Mouse (Mus musculus): ENCODE measurements at regions not wholly inside any gene's neighbourhood (a gene's known extent, or its start where the extent isn't known, plus 50 kb on each side); places are given as distances from the start of the nearest gene placed in this dataset.

DNA sequence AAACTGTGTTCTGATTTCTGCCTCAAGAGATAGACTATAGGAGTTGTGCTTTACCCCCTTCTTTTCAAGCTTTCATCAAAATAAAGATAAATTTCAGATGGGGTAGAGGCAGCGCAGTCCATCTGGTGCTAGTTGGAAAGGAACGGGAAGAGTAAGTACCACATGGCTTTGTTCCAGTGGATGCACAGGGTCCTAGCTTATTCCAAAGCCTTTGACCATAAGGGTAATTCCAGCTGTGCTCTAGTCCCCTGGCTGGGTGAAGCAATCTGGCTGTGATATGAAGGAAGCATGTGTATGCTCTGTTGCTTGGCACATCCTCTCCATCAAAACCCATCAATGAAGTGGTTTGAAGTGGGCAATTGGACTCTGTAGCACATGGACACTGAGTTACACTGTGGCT, 155.6 kb downstream of the 1190002N15Rik start:
- no peak for DNase-seq (ENCODE audit: low read depth, low spot score)

DNA sequence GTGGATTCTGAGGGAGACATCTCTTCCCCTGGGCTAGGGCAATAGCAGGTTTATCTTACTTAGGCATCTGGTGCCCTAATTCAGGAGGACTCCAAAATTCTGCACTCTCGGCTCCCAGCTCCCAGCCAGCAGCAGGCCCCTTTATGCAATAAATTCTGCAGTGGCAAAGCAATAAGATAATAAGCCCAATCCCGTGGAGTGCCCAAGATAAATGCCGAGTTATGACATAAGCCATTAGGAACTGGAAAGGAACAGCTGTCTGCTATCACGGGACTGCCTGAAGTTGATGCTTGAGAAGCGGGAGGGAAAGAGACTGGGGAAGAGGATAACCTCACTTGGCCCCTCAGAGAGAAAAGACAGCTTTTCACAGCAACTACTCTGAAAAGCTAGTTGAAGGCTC, 159.0 kb downstream of the 1190002N15Rik start:
- DNase-seq (ENCODE audit: low read depth, low spot score): no peak

DNA sequence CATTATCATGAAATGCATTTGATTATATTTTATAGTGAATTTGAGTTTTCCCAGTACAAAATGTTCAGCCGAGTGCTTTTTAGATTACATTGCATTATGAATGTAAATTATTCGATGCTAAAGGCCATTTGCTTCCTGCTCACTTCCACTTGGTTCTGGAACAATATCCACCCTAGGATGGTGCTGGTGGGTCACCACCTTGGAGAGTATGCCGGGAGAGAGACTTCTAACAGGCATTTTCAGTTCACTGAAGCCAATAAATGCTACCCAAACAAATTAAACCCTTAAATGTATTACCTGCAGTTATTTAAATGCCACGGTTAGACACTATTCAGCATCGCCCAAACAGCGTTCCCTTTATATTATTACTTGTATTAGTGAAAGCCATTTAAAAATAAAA, 159.6 kb downstream of the 1190002N15Rik start:
- no peak for DNase-seq (ENCODE audit: low read depth, low spot score)

DNA sequence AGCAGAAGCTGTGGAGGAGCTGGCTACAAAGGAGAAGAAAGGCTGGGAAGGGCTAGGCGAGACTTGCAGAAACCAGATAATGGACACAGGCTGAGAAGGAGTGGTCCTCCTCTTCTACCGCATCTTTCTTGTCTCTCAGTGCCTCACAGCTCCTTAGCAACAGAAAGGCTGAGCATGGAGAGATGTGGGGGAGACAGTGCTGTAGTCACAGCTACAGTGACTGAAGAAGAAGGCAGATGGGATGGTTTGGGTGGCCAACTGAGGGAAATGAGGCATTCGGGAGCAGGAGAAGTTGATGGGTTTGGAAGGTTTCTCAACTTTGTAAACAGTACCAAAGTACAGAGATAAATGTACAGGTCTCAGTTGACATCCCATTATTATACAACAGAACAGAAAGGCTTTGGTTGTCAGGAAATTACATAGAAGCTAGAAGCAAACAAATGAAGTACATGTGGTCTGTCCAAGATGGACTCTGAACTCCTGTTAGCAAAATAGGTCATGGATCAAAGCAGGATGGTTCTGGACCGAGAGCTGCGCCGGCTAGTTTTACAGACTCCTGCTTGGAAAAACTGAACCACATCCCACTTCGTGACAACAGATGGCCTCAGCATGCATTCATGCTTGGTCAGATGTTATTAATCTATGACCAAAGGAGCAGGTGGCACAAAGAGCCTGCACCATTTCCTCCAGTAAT, 160.4 kb downstream of the 1190002N15Rik start:
- peak; percentile 21 for DNase-seq (ENCODE audit: low read depth, low spot score)

DNA sequence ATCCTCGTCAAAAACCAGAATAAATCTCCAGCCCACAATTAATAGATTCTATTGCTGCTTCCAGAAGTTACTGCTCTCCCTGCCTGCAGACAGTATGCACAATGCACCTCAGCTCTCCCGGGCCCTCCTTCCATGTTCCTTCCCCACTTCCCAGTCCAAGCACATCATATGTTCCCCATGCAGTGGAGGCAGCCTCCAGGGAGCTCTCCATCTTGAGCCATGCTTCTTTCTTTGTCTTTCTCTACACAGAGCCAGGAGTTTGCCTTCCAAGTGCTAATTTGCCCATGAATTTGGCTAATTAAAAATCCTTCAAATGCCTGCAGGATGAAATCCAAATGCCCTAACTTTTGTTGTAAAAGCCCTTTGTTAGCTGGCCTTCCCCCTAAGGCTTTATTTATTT, 166.9 kb downstream of the 1190002N15Rik start:
- no peak for DNase-seq (ENCODE audit: low read depth, low spot score)

DNA sequence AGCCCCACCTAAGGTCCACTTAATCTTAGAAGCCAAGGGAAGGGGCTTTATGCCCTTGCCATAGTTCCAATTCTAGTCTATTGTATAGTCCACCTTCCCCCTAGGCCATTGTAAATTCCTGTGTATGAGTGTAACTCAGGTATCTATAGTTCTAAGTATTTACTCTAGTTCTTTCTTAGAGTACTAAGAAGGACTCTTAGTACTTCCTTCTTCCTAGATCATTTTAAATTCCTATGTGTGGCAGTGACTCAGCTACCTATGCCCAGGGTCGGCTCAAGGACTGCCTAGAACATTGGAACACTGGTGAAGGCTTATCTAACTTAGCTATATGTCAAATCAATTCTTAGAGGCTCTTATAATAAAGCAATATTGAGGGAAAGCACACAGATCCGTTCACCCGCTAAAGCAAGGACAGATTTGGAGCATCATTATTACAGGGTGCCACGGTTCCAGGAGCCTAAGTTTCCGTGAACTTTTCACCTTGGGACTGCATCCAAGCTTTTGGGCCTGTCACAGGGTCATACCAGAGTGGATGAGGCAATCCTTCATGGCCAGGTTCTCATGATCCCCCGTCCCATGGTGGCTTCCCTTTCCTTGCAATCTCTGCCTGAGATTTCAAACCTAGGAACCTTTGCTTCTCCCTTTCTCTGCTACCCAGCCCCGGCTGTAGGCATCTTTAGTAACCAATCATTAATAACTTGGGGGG, 169.5 kb downstream of the 1190002N15Rik start:
- no peak for DNase-seq (ENCODE audit: low read depth, low spot score)

DNA sequence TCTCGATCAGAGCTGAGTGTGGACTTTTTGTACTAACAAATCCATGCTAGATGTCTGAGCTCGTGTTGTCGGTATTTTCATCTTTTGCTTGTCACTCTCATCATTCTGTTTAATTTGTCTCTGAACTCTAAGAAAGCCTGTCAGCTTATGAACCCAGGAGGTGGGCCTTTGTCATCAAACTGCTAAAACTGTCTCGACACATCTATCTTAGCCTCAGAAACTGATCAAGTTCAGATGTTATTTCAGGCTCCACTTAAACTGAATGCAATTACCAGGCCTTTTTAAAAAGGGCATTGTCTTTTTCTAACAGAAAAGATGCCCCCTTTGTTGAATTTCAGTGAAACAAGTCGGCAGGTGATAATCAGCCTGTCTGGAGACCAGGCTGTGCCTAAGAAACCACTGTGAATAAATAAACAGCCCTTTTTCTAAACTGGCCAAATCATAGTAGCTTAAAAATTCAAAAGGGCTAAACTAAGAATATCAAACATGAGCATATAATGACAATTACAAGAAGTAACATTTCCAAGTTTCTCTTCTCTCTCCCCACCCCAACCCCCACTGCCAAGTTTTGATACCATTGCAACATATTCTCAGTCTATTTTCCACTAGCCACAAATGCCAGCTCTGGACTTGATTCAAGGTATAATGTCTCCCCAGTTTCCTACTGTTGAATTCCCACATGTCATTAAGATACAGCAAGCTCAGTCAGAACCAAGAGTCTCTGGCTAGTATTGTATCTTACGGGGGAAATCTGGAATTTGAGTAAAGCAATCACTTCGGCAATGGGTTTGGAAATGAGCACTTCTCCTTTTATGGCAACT, 175.8 kb downstream of the 1190002N15Rik start:
- no peak for DNase-seq (ENCODE audit: low read depth, low spot score)

DNA sequence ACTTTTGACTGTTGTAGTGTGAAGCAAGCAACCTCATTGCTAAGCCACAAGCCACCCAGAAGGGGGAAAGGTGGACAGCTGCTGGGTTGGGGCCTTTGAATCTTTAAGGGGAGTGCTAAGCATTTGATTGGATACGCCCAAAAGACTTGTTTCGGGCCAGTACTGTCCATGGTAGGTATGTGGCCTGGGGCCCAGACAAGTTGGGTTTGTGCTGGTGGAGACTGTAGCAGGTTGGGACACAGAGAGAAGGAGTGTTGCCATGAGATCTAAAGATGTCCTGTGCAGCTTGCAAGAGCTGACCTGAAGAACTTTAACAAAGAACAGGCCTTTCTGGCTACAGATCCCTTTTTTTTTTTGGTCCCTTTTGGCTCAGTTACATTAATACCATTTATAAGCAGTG, 176.9 kb downstream of the 1190002N15Rik start:
- no peak for DNase-seq (ENCODE audit: low read depth, low spot score)

DNA sequence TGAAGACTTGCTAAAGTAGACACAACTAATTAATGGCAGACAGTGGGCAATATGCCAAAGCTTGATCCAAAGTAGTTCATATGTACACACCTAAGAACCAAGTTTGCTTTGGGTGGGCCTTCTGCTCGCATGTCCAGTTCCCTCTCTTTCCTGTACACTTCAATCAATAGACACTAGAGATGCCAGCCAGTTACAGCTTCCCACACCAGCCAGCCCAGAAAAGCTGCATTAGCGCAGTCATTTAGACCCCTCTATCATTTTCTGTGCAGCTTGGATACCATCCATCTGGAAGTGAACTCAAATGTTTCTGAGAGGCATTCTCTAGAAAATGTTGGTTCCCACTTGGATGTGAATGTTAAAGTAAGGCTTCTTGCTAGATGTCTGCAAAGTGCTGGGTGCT, 179.7 kb downstream of the 1190002N15Rik start:
- no peak for DNase-seq (ENCODE audit: low read depth, low spot score)

DNA sequence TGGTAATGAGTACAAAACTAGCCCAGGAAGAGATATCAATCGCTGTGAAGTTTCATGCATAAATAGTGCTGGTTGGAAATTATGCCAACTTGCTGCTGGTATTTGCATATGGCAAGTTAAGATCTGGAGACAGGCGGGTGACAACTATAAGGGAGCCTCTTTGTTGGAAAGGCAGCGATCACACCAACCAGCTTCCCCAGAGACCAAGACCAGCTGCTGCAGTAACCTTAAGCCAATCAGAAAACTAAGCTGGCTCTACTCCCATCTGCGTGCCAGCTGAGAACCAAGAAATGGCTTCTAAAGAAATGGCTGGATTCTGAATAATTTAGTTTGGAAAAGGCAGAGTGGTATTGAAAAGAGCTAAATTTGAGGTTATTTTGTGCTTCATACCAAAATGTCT, 195.9 kb downstream of the 1190002N15Rik start:
- peak; percentile 4 for DNase-seq (ENCODE audit: low read depth, low spot score)

DNA sequence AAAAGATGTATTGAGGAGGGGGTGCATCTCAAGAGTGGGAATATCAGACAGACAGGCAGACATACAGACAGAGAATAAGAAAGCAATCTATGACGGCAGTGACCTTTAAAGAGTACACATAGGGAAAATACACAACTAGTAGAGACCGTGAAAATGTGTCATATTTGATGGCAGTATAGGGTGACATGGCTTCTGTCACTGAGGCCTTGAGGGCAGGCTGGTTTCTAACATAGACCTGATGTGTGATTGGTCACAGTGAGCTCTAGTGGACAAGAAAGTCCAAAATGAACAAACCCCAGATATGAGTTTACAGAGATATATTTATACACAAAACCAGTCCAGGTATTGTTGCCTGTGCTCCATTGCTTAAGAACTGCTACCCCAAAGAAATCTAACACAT, 196.3 kb downstream of the 1190002N15Rik start:
- DNase-seq (ENCODE audit: low read depth, low spot score): no peak

DNA sequence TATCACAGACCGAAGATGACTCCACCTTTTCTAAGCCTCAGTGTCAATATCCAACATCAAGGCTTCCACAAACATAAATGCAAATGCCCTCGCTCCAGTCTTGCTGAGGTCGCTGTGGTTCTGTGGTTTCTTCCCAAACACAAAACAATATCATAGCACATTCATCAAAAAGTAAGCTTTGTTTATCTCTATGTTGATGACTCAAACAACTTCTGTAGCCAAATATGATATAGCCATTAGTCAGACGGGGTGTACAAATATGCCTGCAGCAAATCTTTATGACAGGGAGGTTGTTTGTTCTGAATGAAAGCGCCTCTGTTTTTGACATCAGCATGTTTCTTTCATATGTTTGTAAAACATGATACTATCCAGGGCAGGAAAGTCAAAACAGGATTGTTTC, 204.4 kb downstream of the 1190002N15Rik start:
- no peak for DNase-seq (ENCODE audit: low read depth, low spot score)

DNA sequence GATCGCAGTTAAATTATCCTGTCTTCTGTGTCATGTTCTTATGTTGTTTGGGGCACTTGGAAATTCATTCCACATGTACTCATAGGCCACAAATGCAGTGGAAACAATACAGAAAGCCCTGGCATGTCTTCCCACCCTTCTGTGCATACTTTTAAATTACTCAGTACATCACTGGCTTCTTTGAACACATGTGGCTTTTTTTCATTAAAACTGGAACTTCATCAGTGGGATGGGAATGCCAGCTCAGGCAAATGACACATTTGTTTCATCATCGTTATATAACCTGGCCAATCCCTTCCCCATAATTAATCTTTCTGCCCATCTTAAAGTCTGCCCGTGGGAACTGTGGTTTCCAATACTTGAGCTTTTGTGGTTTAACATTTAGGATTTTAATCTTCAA, 214.9 kb downstream of the 1190002N15Rik start:
- no peak for DNase-seq (ENCODE audit: low read depth, low spot score)

DNA sequence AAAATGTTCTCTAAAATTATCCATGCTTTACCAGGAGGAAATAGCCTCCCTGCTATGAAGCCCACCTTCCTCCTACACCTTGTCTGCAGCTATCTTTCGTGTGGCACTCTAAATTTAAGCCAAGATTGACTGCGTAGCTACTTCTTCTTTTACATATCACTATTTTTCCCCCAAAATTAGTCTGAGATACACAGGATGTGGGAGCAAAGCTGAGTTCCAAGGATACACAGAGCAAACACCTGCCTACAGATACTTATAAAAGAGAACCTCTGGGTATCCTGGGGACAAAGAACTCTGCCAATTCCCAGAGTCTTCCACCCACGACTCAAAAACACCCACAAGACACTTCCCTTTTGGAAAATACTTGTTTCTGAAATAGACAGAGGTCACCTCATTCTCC, 235.3 kb downstream of the 1190002N15Rik start:
- DNase-seq (ENCODE audit: low read depth, low spot score): peak; percentile 62

DNA sequence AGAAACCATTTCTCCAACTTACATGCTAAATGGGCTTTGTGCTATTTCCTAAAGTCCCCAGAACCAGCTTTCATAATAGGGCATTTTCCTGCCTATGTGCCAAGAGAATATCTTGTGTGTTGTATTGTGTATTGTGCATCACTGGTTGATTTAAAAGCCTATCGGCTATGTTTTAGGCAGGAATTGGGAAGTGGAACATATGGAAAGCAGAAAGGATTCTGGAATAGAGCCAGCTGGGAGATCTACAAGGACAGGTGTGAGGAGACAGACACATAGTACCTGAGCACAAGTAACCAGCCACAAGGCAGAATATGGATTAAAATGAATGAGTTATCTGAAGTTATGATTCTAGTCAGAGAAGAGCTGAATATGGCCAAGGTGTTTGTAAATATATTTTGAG, 236.0 kb downstream of the 1190002N15Rik start:
- DNase-seq (ENCODE audit: low read depth, low spot score): no peak

DNA sequence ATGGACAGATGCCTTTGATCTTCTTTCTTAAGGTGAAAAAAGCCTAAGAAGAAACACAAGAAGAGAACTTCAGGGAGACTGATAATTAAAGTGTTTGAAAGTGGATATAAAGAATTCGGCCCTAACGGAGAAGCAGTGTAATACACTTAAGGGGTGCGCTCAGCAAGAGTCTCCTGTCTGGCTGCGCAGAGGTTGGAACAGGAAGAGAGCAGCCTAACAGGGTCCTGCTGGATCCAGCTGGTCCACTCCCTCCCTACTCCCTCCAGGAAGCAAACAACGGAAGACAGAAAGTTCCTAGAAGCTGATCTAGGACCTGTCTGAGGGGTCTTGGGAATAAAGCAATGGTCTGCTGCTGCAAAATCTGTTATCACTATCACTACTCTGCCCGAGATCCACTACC, 242.4 kb downstream of the 1190002N15Rik start:
- DNase-seq (ENCODE audit: low read depth, low spot score): no peak

DNA sequence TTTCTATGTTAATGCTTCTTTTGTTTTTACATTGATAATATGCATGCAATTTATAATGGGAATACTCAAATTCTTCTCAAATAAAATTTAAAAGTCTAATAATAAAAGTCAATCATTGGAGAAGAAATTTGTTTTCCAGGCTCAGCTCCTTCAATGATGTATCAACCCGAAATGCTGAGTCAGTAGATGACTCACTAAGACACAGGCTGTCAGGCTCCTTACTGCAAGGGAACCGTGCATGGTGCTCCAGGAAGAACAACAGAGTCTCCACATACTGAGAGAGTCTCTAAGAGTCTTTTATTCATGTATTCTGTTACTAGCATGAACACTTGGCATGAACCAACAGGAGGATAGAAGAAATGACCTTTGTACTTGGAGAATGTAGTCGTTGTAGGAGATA, 245.7 kb downstream of the 1190002N15Rik start:
- DNase-seq (ENCODE audit: low read depth, low spot score): no peak

DNA sequence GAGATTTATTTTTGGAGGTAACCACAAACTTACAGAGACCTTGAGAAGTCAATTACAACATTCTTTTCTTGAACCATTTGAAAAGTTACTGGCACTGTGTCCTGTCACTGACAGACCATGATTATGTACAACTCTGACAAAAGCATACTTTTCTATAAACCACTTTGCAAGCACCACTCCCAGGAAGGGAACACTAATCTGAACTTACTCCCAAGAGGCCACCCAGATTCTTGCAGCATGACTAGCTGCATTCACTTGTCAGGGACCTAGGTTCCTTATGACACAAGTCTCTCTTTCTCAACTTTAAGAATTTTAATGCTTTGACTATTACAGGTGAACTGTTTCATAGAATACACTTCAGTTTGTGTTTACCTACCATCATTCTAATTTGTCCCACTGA, 248.3 kb downstream of the 1190002N15Rik start:
- no peak for DNase-seq (ENCODE audit: low read depth, low spot score)

DNA sequence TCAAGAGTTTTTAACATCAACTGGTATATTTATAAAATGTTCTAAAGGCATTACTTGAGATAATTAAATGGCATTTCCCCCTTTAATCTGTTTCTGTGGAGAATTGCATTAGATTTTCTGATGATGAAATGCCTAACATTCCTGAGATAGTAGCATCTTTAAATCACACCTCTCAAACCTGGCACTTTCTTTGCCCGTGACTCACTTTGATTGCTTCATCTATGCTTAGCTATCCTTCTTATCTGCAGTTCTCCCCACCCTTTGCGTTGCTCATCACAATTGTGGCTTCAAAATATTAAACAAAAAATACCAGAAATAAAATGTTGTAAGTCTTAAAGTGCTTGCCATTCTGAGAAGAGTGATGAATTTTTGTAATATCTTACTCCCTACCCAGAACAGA, 250.3 kb downstream of the 1190002N15Rik start:
- no peak for DNase-seq (ENCODE audit: low read depth, low spot score)

DNA sequence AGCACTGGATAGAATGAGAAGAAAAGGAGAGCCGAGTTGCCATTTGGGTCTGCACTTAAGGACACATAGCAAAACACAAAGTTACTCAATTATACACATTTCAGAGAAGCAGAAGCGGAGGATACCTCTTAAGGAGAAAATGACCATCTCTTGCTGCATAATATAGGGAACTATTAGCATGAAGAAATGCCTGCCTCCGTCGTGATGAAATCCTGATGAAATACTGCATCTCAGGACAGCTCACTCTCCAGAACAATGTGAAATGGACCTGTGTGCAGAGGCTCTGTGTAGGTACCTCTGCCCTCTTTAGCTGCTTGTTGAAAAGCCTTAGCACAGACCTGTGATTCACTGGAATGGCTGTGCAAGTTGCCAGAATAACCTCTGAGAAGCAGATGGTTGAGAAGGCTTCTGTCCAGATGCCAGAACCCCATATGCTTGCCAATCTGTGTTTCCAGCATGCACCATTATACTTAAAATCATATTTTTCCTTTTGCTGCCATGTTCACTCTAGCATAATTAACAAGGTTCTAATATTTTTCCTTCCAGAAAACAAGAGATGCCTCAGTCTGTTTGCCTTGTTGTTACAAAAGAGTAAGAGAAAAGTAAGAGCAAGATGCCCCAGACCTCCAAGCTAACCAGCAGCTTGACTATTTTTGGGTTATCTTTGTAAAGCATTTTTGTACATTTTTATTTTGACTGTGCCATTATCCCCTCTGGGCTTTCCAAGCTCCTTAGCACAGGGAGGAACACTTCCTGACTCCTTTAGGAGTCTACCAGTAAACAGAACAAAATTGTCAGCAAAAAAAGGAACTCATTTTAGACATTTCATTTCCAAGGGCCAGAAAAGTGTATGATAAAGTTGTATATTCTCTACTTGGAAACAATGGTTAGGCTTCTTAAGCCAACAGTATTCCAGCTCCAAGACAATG, 259.0 kb downstream of the 1190002N15Rik start:
- peak; percentile 78 for DNase-seq (ENCODE audit: low read depth, low spot score)

DNA sequence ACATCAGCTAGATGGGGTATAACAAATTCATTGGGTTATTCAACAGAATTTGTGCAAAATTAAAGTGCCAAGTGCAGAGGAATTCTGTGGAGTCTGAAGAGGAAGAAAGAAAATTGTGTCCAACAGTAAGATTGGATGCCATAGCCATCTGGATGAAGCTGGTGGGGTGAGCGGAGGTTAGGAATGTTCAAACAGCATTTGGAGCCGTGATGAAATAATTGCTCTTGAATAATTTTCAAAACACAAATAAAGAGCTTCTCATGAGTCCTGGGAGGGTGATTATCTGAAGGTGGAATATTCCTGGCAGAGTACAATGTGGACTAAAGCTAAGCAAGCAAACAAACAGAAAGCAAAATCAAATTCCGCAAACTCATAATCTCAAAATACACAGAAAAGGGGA, 260.8 kb downstream of the 1190002N15Rik start:
- DNase-seq (ENCODE audit: low read depth, low spot score): no peak

DNA sequence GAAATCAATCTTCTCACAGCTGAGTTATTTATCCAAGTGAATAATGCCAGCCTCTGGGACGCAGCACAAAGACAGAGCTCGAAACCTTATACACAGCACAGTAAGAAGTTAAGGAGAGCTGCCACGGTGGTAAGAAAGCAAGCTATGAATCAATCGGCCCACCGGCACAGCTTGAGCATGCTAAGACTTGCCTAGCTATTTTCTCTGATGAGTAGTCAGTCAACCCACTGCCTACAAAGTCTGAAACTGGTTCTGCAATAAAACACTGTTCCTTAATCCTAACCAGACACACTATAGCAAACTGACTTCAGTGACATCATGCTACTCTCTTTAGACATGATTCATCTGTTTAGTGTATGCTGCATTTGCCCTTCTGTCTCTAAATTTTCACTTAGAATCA, 268.7 kb downstream of the 1190002N15Rik start:
- peak; percentile 6 for DNase-seq (ENCODE audit: low read depth, low spot score)
